Mouse (Mus musculus) stomach, embryonic 16.5 days (tissue): ENCODE measurements around the gene Srarp. TPM values are rescaled to one million over a fixed set of nuclear protein-coding genes. Genes with fewer than 3 reads are reported as not detected.

ENCODE experiments used
- ATAC-seq: fragments of 200-750 bp; cut with Nextera tagmentation; 2 replicates; pipeline ENCODE4 v1.8.0; 2017; ENCODE audit warnings: moderate number of reproducible peaks, moderate TSS enrichment; ENCODE audit not compliant: insufficient read depth, low FRiP score
- H3K27ac ChIP-seq: fragments of 300-500 bp; sonication (generic); 2 replicates; pipeline ENCODE4 v1.5.1; 2014; ENCODE audit warnings: low read length
- H3K27me3 ChIP-seq: fragments of 300-500 bp; sonication (generic); 2 replicates; pipeline ENCODE4 v1.6.1; 2014; ENCODE audit warnings: low read length, control low read depth, mixed read lengths; ENCODE audit not compliant: control insufficient read depth, insufficient read depth
- H3K36me3 ChIP-seq: fragments of 300-500 bp; sonication (generic); 2 replicates; pipeline ENCODE4 v1.6.1; 2014; ENCODE audit warnings: low read length; ENCODE audit not compliant: control insufficient read depth, insufficient read depth
- H3K4me1 ChIP-seq: fragments of 300-500 bp; sonication (generic); 2 replicates; pipeline ENCODE4 v1.6.1; 2014; ENCODE audit warnings: low read length, control low read depth, mixed read lengths; ENCODE audit not compliant: control insufficient read depth, insufficient read depth
- H3K4me2 ChIP-seq: fragments of 300-500 bp; sonication (generic); 2 replicates; pipeline ENCODE4 v1.6.1; 2014; ENCODE audit warnings: low read depth, low read length, mixed read lengths
- H3K4me3 ChIP-seq: fragments of 300-500 bp; sonication (generic); replicated peaks from 2 replicates; pipeline ENCODE4 v1.5.1; 2014; ENCODE audit warnings: mild to moderate bottlenecking, low read length
- H3K9ac ChIP-seq: fragments of 300-500 bp; sonication (generic); 2 replicates; pipeline ENCODE4 v1.6.1; 2014; ENCODE audit warnings: low read length
- H3K9me3 ChIP-seq: fragments of 300-500 bp; sonication (generic); replicated peaks from 2 replicates; pipeline ENCODE4 v1.6.1; 2016; ENCODE audit warnings: low read length, control low read depth; ENCODE audit not compliant: control insufficient read depth
- WGBS: fragments of 180-500 bp; shearing (Covaris S2); extraction: QIAGEN DNeasy Blood & Tissue Kit; methylation state at CpG from one replicate; pipeline ENCODE4 v1.1.7; 2014; 5-methylcytosine and 5-hydroxymethylcytosine counted together
- polyA plus RNA-seq: library from polyadenylated mRNA; unstranded; fragments of >200 nt; fragmentation: Nextera tagmentation; extraction: Ambion mirVana; gene quantifications from 2 replicates; pipeline ENCODE4 v1.2.1, GENCODE M21; 2015

Gene Srarp
- polyA plus RNA-seq, 1 experiment from 2014 or later = not detected

DNA sequence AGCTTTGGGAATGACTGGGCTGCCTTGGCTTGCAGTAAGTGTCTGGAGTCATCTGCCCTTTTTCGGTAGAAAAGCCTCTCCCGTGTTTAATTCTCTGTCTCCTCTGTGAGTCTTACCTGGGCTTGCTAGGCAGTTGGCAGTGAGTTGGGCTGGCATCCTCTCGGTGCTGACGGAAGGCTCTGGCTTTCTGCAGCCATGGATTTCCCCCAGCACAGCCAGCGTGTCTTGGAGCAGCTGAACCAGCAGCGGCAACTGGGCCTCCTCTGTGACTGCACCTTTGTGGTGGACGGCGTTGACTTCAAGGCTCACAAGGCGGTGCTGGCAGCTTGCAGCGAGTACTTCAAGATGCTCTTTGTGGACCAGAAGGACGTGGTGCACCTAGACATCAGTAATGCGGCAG is 25.7 kb upstream of the Srarp start:
- Histone ChIP-seq H3K4me1 (peaks cover 20% of the 10 kb centered on the region; the same call in 1 of the 2 replicates), H3K4me2 (0 out of 2 replicates have a peak overlapping the region, but pooled peaks have one; percentile 7), H3K9me3 (no peaks in the 10 kb centered on the region), H3K27me3 (no peaks in the 10 kb centered on the region), H3K27ac (no peak overlapping the region), H3K9ac (peak overlapping the region; percentile 36; the same call in 1 of the 2 replicates), H3K36me3 (peaks cover 26% of the 10 kb centered on the region), H3K4me3 (no peak overlapping the region)
- 82% methylated on average over 12 of the region's 12 CpGs for WGBS
- no peak for ATAC-seq

DNA sequence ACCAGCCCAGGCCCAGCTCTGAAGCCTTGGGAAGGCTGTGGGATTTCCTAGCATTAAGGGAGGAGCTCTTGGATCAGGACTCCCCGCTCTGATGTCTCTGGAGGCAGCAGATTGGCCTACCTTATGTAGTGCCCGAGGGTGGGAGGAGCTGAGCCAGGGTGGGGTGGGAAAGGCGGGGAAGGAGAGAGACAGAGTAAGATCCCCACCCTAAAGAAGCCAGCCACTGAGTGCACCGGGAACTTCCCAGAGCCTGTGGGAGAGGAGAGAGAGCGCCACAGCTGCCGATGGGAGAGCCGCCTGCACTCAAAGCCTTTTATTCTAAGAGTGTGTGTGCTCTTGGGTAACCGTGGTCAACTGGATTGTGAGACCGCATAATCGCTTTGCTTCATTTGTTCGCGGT is 25.2 kb upstream of the Srarp start:
- Histone ChIP-seq H3K4me3 (no peak overlapping the region), H3K9me3 (no peaks in the 10 kb centered on the region), H3K9ac (0 out of 2 replicates have a peak overlapping the region, but pooled peaks have one; percentile 36), H3K4me1 (peaks cover 20% of the 10 kb centered on the region; the same call in 1 of the 2 replicates), H3K36me3 (peaks cover 22% of the 10 kb centered on the region), H3K27ac (0 out of 2 replicates have a peak overlapping the region, but pooled peaks have one; percentile 8), H3K4me2 (0 out of 2 replicates have a peak overlapping the region, but pooled peaks have one; percentile 7), H3K27me3 (no peaks in the 10 kb centered on the region)
- WGBS = 57% methylated on average over 12 of the region's 12 CpGs
- ATAC-seq = peak; percentile 41; the same call in 1 of the 2 replicates

DNA sequence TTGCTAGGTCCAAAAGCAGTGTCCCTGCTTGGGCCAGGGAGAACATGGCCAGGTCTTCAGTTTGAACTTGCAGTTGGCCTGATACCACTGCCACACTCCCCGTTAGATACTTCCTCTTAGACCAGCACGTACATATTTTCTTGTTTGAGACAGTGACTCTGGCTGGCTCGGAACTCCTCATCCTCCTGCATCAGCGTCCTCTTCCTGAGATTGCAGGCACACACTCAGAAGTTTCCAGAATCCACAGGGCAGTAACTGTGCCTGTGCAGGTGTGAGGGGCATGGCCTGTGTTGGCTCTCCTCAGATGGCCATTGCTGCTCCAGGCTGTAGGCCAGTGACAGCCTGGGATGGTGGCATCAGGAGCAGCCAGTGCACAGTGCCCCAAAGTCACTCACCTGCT is 24.6 kb upstream of the Srarp start:
- WGBS = 84% methylated on average over 4 of the region's 4 CpGs
- ATAC-seq = no peak
- H3K4me2 ChIP-seq = no peak overlapping the region
- H3K4me1 ChIP-seq = peaks cover 24% of the 10 kb centered on the region
- no peaks in the 10 kb centered on the region for H3K9me3 ChIP-seq
- H3K36me3 ChIP-seq = peaks cover 16% of the 10 kb centered on the region
- H3K4me3 ChIP-seq = no peak overlapping the region
- H3K27ac ChIP-seq = 0 out of 2 replicates have a peak overlapping the region, but pooled peaks have one; percentile 8
- no peak overlapping the region for H3K9ac ChIP-seq
- no peaks in the 10 kb centered on the region for H3K27me3 ChIP-seq

DNA sequence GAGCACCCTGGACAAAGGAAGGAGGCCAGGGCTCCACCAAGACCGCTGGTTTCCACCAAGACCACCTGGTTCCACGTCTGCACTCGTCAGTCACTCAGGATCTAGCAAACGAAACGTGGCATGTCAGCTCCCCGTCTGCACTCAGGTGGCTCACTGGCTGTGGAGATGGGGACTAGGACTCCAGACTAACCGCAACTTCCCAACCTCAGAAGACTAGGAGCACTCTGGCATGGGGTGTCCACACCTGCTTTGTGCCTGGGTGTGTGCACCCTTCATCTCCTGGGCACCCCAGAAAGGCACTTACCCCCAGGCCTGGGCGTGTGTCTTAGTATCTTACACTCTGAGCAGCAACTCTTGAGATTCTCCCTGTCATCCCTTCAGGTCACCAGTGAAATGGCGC is 23.9 kb upstream of the Srarp start:
- H3K27ac ChIP-seq = peak overlapping the region; percentile 87
- H3K4me2 ChIP-seq = no peak overlapping the region

DNA sequence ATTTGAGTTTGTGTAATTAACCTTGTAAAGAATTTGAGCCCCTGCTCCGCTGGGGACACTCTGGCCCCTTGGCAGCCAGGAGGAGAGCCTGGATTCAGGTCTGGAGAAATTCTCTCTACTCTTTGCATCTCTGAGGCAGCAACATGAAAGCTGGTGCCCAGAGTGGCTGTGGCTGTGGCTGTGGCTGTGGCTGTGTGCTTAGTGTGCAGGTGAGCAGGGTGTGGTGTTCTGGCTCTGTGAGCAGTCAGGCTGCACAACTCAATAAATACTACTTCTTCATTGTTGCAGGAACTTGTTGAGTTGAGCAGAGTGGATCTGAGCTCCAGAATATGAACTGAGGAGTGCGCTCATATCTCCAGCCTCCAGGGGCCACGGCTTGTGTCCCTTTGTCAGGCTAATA is 23.0 kb upstream of the Srarp start:
- H3K9ac ChIP-seq = peak overlapping the region; percentile 13; the same call in 1 of the 2 replicates
- WGBS = 54% methylated on average over 3 of the region's 3 CpGs
- H3K27ac ChIP-seq = peak overlapping the region; percentile 87

More for the DNA sequence above, 23.9 kb upstream of the Srarp start:
- no peak for ATAC-seq
- H3K27me3 ChIP-seq = no peaks in the 10 kb centered on the region
- H3K4me1 ChIP-seq = peaks cover 31% of the 10 kb centered on the region
- H3K36me3 ChIP-seq = peaks cover 10% of the 10 kb centered on the region
- H3K9me3 ChIP-seq = no peaks in the 10 kb centered on the region
- H3K4me3 ChIP-seq = no peak overlapping the region
- WGBS = 88% methylated on average over 9 of the region's 9 CpGs
- H3K9ac ChIP-seq = no peak overlapping the region

DNA sequence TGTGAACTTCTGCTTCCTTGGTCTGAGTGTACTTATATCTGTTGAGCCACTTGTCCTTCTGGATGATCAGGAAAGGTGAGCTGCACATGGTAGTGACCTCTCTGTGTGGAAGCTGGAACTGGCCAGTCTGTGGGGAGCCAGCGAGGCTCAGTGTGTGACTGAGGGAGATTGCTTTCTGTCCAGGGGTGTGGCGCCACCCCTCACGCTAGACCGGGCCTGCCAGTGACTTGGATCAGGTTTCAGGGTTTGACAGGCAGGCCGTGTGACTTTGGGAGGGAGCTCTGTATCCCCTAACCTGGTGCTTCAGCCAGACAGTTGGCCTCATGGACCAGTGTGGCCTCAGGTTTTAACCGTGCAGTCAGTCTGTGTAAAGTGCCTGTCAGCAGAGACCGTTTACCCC is 22.3 kb upstream of the Srarp start:
- peak overlapping the region; percentile 13; the same call in 1 of the 2 replicates for H3K9ac ChIP-seq
- peak; percentile 58; the same call in 1 of the 2 replicates for ATAC-seq
- H3K36me3 ChIP-seq = no peaks in the 10 kb centered on the region
- no peak overlapping the region for H3K4me3 ChIP-seq
- peak overlapping the region; percentile 87 for H3K27ac ChIP-seq
- no peaks in the 10 kb centered on the region for H3K9me3 ChIP-seq
- peaks cover 36% of the 10 kb centered on the region for H3K4me1 ChIP-seq
- 11% methylated on average over 7 of the region's 7 CpGs for WGBS
- no peaks in the 10 kb centered on the region for H3K27me3 ChIP-seq
- H3K4me2 ChIP-seq = no peak overlapping the region

More for the DNA sequence above, 23.0 kb upstream of the Srarp start:
- H3K9me3 ChIP-seq = no peaks in the 10 kb centered on the region
- H3K27me3 ChIP-seq = no peaks in the 10 kb centered on the region
- peaks cover 36% of the 10 kb centered on the region for H3K4me1 ChIP-seq
- ATAC-seq = peak; percentile 37; the same call in 1 of the 2 replicates
- H3K36me3 ChIP-seq = peaks cover 3% of the 10 kb centered on the region
- H3K4me2 ChIP-seq = no peak overlapping the region
- H3K4me3 ChIP-seq = no peak overlapping the region

DNA sequence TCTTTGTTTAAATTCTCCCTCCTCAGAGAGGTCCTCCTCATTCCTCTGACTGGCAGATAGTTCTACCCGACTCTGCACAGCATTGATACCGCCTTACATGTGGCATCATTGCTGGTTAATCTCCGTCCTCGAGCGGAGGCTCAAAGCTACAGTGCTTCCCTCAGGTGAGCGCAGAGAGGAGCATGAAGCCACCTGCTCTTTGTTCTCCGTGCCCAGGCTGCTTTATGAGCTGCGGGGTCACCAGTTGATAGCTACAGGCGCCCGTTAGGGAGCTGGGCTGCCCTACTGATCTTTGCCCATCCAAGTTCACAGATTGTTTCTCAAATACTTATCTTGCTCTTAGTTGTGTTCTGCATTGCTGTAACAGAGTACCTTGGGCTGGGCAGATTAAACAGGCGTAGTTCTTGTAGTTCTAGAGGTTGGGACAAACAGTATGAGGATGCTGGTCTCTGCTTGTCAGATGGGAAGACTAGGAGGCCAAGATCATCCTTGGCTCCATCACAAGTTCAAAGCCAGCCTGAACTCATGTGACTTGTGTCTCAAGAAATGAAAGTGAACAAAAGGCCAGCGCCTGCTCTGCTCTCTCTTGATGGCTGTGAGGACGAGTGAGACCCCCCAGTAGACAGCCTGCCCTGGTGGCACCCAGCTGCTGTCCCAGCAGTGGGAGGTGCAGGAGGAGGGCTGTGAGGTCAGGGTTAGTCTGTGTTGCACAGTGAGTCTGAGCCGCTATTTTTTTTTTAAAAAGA is 20.5 kb upstream of the Srarp start:
- Histone ChIP-seq H3K4me1 (peaks cover 36% of the 10 kb centered on the region), H3K36me3 (no peaks in the 10 kb centered on the region; the same call in 1 of the 2 replicates), H3K4me3 (no peak overlapping the region), H3K9ac (no peak overlapping the region), H3K9me3 (no peaks in the 10 kb centered on the region), H3K4me2 (no peak overlapping the region), H3K27me3 (no peaks in the 10 kb centered on the region), H3K27ac (peak overlapping the region; percentile 76; the same call in 1 of the 2 replicates)
- ATAC-seq = no peak
- 91% methylated on average over 14 of the region's 14 CpGs for WGBS

DNA sequence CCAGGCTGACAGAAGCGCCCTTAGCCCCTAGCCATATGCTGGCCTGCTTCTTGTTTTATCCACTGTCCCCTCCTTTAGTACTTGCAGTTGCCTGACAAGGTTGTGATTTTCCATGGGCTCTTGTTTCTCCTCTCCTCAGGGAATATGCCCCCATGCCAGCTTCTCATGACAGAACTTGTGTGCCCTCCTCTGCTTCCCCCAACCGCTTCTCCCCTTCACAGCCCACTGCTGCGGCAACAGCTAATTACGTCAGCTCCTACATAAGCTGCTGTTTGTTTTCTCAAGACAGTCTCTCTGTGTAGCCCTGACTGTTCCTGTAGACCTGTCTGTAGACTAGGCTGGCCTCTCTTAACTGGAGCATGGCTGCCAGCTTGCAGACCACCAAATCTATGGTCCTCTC is 19.6 kb upstream of the Srarp start:
- WGBS = 72% methylated on average over 4 of the region's 4 CpGs
- Histone ChIP-seq H3K4me3 (no peak overlapping the region), H3K9ac (no peak overlapping the region), H3K4me1 (peaks cover 27% of the 10 kb centered on the region), H3K27me3 (no peaks in the 10 kb centered on the region), H3K27ac (peak overlapping the region; percentile 76), H3K4me2 (no peak overlapping the region), H3K36me3 (no peaks in the 10 kb centered on the region; the same call in 1 of the 2 replicates), H3K9me3 (no peaks in the 10 kb centered on the region)
- ATAC-seq = no peak
